Comparison of ENCODE assay signal across 8 mouse cellular contexts in genomic region chr11:120784064-120784791, GRCm38 (mm10). TPM values are rescaled to one million over a fixed set of nuclear protein-coding genes. Genes with fewer than 3 reads are reported as not detected.
DNase-seq lines count a peak whose midpoint lies in the region; ATAC-seq and TF ChIP-seq lines count a peak whose summit lies in the region.

Gene Rfng, minus strand, starts transcription at chr11:120784207.
Gene Gps1, plus strand, starts transcription at chr11:120784272.

- H3K9ac ChIP-seq in hindbrain, embryonic 16.5 days (ENCODE audit: low read depth, low read length): peak within 1 kb of the TSS; percentile 93

- H3K4me3 ChIP-seq in gastrocnemius, adult 2 months: peak within 1 kb of the TSS; percentile 97
- peak within 1 kb of the TSS; percentile 99 for H3K4me3 ChIP-seq in hindbrain, embryonic 16.5 days (ENCODE audit: low read length)
- H3K4me3 ChIP-seq in megakaryocyte, embryonic 14.5 days (replicated peaks): peak within 1 kb of the TSS; percentile 97

- ATAC-seq in hindbrain, embryonic 16.5 days: peak; percentile 88

- intact Hi-C loops in gastrocnemius, adult 2 months (cut with DNase I): loop anchor here (10.0 kb wide), 1 partner anchor 289 kb away; the partner anchor contains the start of gene Slc25a10

- no peaks in the 10 kb centered on the region for H3K27me3 ChIP-seq in hindbrain, embryonic 16.5 days (replicated peaks; ENCODE audit: control insufficient read depth, insufficient read depth, low read length)
- H3K27me3 ChIP-seq in megakaryocyte, embryonic 14.5 days (replicated peaks): peaks cover 2% of the 10 kb centered on the region

- no peak for TF ChIP-seq CTCF in gastrocnemius, adult 2 months (IDR thresholded peaks at IDR 0.05)

- DNase-seq in T-cell, adult 2 months (ENCODE audit: low spot score): peak; percentile 79
- peak; percentile 90 to 92 for DNase-seq in cerebellum, postnatal 25 days
- DNase-seq in gastrocnemius, adult 2 months: peak; percentile 92
- DNase-seq in left cerebral cortex, adult 8-10 months (ENCODE audit: low spot score in 2 of 2): peak; percentile 68 to 72
- peak; percentile 83 for DNase-seq in right cerebral cortex, postnatal 14 days
- DNase-seq in urinary bladder, postnatal 25 days (ENCODE audit: low spot score): peak; percentile 79

- H3K4me2 ChIP-seq in hindbrain, embryonic 16.5 days (ENCODE audit: low read length): peak within 1 kb of the TSS; percentile 99

- H3K4me1 ChIP-seq in hindbrain, embryonic 16.5 days (ENCODE audit: control insufficient read depth, insufficient read depth, low read depth, low read length): peaks cover 18% of the 10 kb centered on the region
- H3K4me1 ChIP-seq in megakaryocyte, embryonic 14.5 days: peaks cover 46% of the 10 kb centered on the region

- under 1% methylated on average over 73 of the region's 107 CpGs for WGBS in hindbrain, embryonic 16.5 days

- peak within 1 kb of the TSS; percentile 95 for H3K27ac ChIP-seq in gastrocnemius, adult 2 months
- peak within 1 kb of the TSS; percentile 86 for H3K27ac ChIP-seq in hindbrain, embryonic 16.5 days (ENCODE audit: low read depth, low read length)

- H3K9me3 ChIP-seq in hindbrain, embryonic 16.5 days (ENCODE audit: control insufficient read depth, low read length): no peaks in the 10 kb centered on the region
- no peaks in the 10 kb centered on the region for H3K9me3 ChIP-seq in megakaryocyte, embryonic 14.5 days

- H3K36me3 ChIP-seq in hindbrain, embryonic 16.5 days (ENCODE audit: control insufficient read depth, insufficient read depth, low read length): peaks cover 24% of the 10 kb centered on the region
- peaks cover 65% of the 10 kb centered on the region for H3K36me3 ChIP-seq in megakaryocyte, embryonic 14.5 days (replicated peaks; ENCODE audit: low read length)

RNA-seq across cellular contexts. Expression of gene Rfng, which starts in this region (rescaled TPM):
- total RNA-seq in gastrocnemius, adult 2 months (2021): 10 to 100 TPM; 11.7 to 14.1 TPM
- polyA plus RNA-seq in hindbrain, embryonic 16.5 days (2015; fragmentation: Nextera tagmentation; extraction: Ambion mirVana): 134 and 139 TPM in 2 replicates
- total RNA-seq in left cerebral cortex, adult 8-10 months (2022): 10 to 100 TPM; 49.0 to 56.6 (median 52.3) TPM
- 26.0 and 43.8 TPM in 2 replicates for polyA plus RNA-seq in megakaryocyte, embryonic 14.5 days (2012; ENCODE audit: insufficient read depth, low replicate concordance)

RNA-seq across cellular contexts. Expression of gene Gps1, which starts in this region (rescaled TPM):
- 10 to 100 TPM; 57.9 to 65.2 TPM for total RNA-seq in gastrocnemius, adult 2 months (2021)
- polyA plus RNA-seq in hindbrain, embryonic 16.5 days (2015; fragmentation: Nextera tagmentation; extraction: Ambion mirVana): 272 and 305 TPM in 2 replicates
- total RNA-seq in left cerebral cortex, adult 8-10 months (2022): 100 to 1,000 TPM; 142 to 151 (median 146) TPM
- polyA plus RNA-seq in megakaryocyte, embryonic 14.5 days (2012; ENCODE audit: insufficient read depth, low replicate concordance): 13.8 and 27.0 TPM in 2 replicates

Comparison
In these comparisons a context has a peak if more than half of its experiments do, and no peak if none do; other contexts are left out.
1. Peak in every context shown above with its lines: DNase-seq, ATAC-seq, H3K4me3 ChIP-seq and H3K27ac ChIP-seq.